Mouse (Mus musculus) spleen, embryonic (tissue): ENCODE measurements around the gene Klhdc7a.

Experiments
- CTCF ChIA-PET: fragments of 350-600 bp; sonication (Branson Sonifier 250); formaldehyde crosslinking; loops from one replicate; lab custom pipeline; 2022; lab: Charles Lee

Gene Klhdc7a

DNA sequence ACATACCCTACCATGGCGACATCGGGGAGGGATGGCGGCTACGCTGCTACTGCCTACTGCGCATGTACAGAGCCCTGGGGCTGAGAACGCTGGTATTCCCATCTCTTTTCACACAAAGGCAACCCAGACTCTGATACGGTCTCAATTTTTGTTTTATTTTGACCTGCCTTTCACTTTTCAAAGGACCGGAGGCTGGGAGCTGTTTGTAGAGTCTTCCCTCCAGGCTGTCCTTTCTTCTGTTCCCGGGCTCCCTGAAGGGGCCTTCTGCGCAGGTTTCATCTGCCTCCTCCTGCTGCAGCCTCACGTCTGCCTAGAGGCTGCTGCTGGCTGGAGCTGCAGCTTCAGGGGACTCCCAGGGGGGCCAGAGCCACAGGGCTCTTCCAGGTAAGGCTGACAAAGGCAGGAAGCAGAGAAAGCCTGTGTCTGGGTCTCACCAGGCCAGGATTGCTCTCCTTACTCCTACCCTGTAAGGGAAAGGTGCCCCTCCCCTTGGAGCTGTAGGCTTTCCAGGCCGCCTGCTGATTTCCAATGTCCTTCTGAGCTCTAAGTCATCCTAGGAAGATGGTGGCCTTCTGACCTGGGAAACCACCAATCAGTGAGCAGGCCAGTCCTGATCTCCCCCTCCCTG lies 7.6 kb downstream of the Klhdc7a start:
- CTCF ChIA-PET, result no interaction called here

DNA sequence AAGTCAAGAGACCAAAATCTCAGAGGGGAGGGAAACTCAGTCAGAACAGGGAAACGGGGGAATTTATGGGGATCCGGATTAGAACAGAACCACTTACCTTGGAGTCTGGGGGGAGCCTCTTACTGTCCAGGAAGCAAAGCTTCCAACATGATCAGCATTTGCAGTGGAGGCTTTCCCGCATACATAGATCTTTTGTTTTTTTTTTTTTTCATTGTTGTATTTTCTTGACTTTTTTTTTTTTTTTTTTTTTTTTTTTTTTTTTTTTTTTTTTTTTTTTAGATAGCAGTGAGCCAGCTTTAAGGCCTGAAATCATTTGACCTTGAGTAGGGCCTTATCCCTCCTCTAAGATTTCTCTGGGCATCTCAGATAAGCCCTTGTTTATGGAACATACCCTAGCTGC lies 8.6 kb downstream of the Klhdc7a start:
- CTCF ChIA-PET, result no interaction called here

DNA sequence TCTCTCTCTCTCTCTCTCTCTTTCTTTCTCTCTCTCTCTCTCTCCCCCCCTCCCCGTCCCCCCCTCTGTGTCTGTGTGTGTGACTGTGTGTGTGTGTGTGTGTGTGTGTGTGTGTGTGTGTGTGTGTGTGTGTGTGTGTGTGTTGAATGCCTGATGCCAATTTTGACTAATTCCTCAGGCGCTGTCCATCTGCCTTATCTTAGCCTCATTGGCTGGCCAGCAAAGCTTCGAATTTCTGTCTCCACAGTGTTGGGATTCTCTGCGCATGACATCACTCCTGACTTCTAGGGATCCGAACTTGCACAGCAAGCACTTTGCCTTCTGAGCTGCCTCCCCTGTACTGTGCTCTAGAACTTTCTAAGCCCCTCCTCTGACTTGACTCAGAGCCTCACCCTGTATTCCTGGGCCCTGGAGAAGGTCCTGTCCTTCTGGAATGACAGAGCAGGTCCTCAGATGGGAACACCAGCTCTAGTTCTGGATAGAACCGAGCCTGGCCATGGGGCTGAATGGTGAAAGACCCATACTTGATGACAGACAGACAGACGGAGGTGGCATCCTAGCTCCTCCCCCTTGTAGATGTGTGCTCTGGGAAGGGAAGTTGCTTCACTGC lies 16.8 kb downstream of the Klhdc7a start:
- CTCF ChIA-PET, result interaction anchor here (0.6 kb wide), 1 partner anchor 54 kb away, joined by 4 read pairs; no protein-coding TSS in a partner anchor

DNA sequence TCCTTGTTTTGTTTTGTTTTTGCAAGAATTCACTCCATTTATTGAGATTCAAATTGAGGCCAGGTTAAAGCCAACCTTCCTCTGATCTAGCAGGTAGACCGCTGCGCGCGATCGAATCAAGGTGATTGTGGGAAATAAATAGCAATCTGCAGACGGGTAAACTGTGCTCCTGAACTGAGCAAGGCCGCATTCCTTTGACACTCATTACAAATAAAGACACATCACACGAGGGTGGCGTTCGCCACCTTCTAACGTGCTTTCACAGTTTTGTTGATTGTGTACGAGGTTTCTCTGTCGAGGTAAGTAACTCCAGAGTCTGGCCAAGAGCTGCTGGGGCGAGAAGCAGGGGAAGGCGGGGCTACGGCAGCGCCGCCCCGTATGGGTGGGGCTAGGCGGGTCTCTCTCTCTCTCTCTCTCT lies 17.4 kb downstream of the Klhdc7a start:
- CTCF ChIA-PET, result interaction anchor here (0.6 kb wide), 1 partner anchor 54 kb away, joined by 4 read pairs; no protein-coding TSS in a partner anchor

DNA sequence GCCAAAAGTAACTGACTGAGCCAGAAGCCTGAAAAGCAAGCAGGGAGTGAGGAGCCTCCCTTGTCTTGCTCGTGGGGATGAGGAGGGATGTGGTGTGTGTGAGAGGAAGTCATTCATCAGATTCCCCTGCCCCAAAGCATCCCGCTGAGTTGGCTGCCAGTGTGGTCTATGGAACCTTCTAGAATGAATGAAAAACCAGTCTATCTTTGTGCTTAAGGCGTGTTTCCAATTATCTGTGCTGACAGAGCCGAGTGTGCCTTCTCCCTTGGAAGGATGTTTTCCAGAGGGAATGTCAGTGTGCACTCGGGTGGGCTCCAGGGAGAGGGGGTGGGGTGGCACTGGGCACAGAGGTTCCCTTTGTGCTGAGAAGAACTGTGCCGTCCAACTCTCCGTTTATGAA lies 19.2 kb downstream of the Klhdc7a start:
- CTCF ChIA-PET, result no interaction called here

DNA sequence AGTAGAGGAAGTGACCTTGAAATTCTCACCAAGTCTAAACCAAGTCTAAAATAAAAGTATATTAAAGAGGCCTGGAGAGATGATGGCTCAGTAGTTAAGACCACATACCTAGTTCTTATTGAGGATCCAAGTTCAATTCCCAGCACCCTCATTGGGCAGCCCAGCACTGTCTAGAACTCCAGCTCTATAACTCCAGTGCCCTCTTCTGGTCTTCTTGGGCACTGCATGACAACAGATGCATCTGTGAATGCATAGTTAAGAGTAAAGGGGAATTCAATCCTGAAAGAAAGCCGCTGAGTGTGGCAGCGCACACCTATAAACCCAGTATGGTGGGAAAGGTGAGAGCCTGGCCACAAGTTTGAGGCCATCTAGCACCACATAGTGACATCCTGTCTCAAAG lies 20.5 kb downstream of the Klhdc7a start:
- CTCF ChIA-PET, result no interaction called here

DNA sequence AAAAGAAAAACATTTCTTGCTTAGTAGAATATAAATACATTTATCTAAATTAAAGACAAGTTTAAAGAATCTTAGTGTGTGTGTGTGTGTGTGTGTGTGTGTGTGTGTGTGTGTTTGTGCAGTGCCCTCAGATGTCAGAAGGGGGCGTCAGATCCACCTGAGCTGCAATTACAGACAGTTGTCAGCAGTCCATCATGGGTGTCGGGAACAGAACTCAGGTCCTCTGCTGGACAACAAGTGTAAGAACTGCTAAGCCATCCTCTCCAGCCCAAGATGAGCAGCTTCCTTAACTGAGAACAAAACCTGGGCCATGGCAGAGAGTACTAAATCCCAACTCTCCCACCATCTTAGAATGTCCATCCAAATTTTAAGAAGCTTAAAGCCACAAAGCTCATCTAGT lies 26.0 kb downstream of the Klhdc7a start:
- CTCF ChIA-PET, result no interaction called here

DNA sequence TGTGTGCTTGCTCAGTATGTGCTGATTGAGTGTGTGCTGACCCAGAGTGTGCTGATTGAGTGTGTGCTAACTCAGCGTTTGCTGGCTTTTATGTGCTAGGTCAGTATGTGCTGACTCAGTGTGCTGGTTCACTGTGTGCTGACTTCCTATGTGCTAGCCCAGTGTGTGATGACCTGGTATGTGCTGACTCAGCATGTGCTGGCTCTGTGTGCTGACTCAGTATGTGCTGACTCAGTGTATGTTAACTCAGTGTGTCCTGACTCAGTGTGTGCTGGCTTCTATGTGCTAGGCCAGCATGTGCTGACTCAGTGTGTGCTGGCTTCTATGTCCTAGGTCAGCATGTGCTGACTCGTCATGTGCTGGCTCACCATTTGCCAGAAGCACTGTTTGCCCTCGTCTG lies 32.3 kb downstream of the Klhdc7a start:
- CTCF ChIA-PET, result no interaction called here

DNA sequence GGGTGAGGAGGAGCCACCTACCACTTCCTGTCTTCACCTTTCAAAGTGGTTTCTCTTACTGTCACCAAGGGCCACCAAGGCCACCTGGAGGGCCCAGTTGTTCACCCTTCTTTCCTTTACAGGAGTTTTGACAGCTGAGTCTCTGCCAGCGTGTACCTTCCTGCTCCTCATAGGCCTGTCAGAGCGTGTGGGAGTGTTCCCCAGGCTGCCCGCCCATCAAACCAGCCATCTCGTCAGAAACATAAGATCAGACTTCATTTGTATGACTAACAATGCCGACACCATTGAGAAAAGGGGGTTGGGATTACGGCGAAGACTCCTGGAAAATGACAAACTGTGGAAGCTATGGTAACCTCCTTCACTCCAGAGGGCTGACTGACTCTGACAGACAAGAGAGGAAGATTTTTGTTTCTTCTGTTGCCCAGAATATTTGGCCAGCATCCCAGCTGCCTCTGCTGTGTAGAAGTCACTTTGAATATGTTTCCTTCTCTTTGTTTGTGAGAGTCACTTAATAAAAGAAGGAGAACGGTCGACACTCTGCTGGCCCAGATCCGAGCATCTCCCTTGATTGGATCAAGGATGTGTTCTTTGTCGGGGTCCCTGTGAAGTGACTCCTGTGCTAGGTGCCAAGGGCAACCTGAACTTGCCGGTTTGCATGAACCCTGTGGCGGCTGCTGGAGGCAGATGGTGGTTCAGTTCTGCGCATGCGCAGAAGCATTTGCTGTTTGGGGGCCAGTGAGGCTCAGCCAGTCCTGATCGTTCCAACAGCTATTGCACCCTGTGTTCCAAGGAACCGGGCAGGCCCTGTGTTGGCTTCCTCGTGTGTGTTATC lies 34.6 kb downstream of the Klhdc7a start:
- CTCF ChIA-PET, result no interaction called here

DNA sequence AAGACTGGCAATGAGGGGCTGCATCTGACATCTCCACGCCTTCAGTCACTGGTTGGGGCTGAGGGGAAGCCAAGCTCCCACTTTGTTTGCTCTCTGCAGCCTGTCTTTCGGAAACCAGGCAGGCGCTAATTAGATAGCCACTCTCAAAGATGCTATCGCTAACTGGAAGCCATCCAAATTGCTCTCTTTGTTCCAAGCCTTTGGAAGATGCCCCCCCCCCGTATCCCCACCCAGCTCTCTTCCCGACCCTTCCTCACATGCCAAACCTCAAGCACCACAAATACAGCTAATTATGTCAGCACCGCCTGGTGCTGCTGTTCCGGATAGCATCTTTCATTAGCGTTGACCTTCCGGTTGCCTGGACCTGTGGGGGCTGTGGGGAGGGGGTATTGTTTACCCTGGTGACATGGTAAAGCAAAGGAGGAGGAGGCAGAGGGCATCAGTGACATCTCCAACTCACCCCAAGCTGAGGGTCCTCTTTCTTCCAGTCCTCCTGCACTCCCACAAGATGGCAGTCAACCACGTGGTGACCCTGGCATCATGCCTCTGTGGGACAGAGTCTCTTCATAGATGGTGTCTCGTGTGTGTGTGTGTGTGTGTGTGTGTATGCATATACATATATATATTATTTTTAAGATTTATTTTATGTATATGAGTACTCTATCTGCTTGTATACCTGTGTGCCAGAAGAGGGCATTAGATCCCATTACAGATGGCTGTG lies 35.9 kb downstream of the Klhdc7a start:
- CTCF ChIA-PET, result no interaction called here

DNA sequence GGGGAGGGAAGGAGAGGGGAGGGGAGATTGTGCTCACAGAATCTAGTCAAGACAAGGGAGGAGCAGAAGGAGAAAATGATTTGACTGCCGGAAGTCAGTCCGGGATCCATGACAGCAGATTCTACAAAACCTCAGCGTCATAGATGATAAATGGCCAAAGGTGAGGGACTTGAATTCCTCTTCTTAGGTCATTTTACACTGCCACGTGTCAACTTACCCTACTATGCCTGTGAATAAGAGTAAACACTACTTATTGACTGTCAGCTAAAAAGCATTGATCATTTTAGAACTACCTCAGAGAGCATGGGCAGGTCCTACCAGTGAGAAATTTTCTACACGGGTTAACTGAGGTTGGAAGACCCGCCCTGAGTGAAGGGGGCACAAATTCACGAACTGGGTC lies 36.9 kb downstream of the Klhdc7a start:
- CTCF ChIA-PET, result no interaction called here

DNA sequence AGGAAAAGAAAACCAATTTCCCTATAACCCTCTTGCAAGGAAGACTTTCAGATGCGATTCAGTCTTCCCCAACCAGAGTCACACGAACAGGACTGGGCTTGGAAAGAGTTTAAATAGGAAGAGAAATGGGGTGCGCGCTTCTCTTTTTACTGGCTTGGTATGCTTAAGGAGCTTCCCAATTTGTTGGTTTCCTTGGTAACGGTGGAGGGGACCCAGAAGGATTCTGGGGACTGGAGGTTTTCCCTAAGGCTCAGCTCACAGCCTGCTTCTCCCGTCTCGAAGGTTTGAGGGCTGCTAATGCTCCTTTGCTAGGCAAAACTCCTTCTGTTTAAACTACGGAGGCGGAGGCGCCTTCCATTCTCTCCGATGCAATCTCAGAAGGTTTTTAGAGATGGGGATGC lies 41.7 kb downstream of the Klhdc7a start:
- CTCF ChIA-PET, result interaction anchor here (0.6 kb wide), 1 partner anchor 142 kb away, joined by 26 read pairs; no protein-coding TSS in a partner anchor

DNA sequence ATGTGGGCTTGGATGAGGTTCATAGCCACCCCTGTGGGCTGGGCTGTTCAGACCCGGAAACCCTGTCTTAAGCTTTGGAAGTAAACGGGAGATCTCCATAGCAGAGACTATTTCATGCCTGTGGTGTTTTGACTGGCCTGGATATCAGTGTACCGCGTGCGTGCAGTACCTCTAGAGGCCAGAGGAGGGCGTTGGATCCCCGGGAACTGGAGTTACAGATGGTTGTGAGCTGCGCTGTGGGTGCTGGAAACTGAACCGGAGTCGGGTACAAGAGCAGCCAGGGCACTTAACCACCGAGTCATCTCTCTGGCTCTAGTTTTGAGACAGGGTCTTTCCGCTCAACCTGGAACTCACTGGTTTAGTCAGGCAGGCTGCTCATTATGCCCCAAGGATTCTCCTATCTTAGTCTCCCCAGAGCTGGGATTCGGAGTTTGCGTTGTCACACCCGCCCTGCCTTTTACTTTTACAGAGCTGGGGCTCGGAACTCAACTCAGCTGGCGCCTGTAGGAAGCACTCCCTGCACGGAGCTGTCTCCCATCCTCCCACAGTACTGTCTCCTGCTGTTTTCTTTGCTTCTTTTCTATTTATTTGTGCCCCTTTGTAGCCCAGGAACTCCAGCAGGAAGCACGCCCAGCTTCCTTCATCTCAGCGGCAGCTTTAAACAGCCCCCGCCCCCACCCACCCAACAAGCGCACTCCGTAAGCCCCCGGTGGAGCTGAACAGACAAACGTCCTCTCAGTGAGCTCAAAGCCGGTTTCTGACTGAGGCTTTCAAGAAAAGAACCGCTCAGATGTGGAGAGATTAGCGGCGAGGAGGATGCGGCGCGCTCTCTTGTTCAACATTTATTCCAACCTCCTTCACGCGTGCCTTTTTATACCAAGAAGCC lies 42.3 kb downstream of the Klhdc7a start:
- CTCF ChIA-PET, result interaction anchor here (0.6 kb wide), 1 partner anchor 142 kb away, joined by 26 read pairs; no protein-coding TSS in a partner anchor

DNA sequence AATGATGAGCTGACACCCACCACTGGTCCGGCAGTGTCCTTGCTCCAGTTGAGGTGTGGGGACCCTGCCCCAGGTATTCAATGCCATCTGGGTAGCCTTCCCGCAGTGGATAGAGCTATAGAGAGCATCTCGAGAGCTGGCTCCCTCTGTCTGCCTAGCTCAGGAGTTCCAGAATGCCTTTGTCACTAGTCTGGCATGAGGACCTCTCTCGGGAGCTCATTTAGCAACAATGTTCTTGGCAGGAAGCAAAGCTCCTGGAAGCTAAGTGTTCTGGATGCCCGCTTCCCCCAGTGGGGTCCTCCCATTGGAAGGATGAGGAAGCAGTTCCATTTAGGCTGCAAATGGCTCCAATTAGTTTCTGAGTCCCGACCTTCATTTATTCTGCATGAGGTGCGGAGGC lies 51.1 kb downstream of the Klhdc7a start:
- CTCF ChIA-PET, result no interaction called here
